Comparison of ENCODE assay signal across 21 mouse cellular contexts in the genomic region with DNA sequence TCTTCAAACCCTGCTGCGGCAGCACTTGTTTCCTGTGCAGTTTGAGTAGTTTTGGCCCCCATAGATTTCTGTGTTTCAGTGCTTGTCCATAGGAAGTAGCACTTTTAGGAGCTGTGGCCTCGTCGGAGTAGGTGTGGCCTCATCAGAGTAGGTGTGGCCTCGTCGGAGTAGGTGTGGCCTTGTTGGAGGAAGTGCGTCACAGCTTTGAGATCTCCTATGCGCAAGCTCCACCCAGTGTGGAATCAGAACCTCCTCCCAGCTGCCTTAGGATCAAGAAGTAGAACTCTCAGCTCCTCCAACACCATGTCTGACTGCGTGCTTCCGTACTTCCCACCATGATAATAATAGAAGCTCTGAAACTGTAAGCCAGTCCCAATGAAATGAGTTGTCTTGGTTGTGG.
"Had no signal": no experiment of that assay in that cellular context is flagged by ENCODE, and none has a peak within 500 bp of the region (broad histone marks: within the 10 kb centered on the region; RNA-seq: fewer than 3 reads in every experiment).

No protein-coding gene starts in this region.

- H3K4me2 ChIP-seq: kidney, embryonic 15.5 days; liver, embryonic 13.5 days; midbrain, embryonic 13.5 days; neural tube, embryonic 13.5 days; stomach, embryonic 15.5 days had no signal

- H3K4me3 ChIP-seq: kidney, embryonic 15.5 days; left cerebral cortex, adult 2 months; liver, embryonic 13.5 days; megakaryocyte, embryonic 14.5 days; midbrain, embryonic 10.5 days; midbrain, embryonic 13.5 days; myocyte; neural tube, embryonic 13.5 days; stomach, embryonic 15.5 days had no signal

- H3K9me3 ChIP-seq: kidney, embryonic 15.5 days; liver, embryonic 13.5 days; midbrain, embryonic 10.5 days; midbrain, embryonic 13.5 days; neural tube, embryonic 13.5 days; stomach, embryonic 15.5 days had no signal

- ATAC-seq: lung, postnatal 0 days; midbrain, embryonic 13.5 days; midbrain, embryonic 16.5 days had no signal

- H3K27me3 ChIP-seq: kidney, embryonic 15.5 days; liver, embryonic 13.5 days; megakaryocyte, embryonic 14.5 days; midbrain, embryonic 13.5 days; neural tube, embryonic 13.5 days; stomach, embryonic 15.5 days had no signal

- H3K27ac ChIP-seq: kidney, embryonic 15.5 days; left cerebral cortex, adult 2 months; liver, embryonic 13.5 days; midbrain, embryonic 10.5 days; midbrain, embryonic 13.5 days; neural tube, embryonic 13.5 days; stomach, embryonic 15.5 days had no signal

- H3K9ac ChIP-seq: kidney, embryonic 15.5 days; liver, embryonic 13.5 days; midbrain, embryonic 13.5 days; neural tube, embryonic 13.5 days; stomach, embryonic 15.5 days had no signal

- DNase-seq: kidney, adult 11 months; kidney, adult 8-10 months; kidney, postnatal 10 days; kidney, postnatal 36 days; layer of hippocampus, postnatal 36 days; liver, embryonic 13.5 days; retina, postnatal 1 day; right cerebral cortex, postnatal 25 days; spleen, adult 18-20 months; thymus, adult 18-20 months; thymus, postnatal 4 days had no signal

- H3K4me1 ChIP-seq: kidney, embryonic 15.5 days; liver, embryonic 13.5 days; megakaryocyte, embryonic 14.5 days; midbrain, embryonic 10.5 days; midbrain, embryonic 13.5 days; neural tube, embryonic 13.5 days; stomach, embryonic 15.5 days had no signal

- H3K36me3 ChIP-seq: kidney, embryonic 15.5 days; liver, embryonic 13.5 days; midbrain, embryonic 10.5 days; midbrain, embryonic 13.5 days; neural tube, embryonic 13.5 days; stomach, embryonic 15.5 days had no signal
